Mouse (Mus musculus): ENCODE data around the gene Il1r1. TPM values are rescaled to one million over a fixed set of nuclear protein-coding genes. Genes with fewer than 3 reads are reported as not detected.

Gene Il1r1
- polyA plus RNA-seq, 1 experiment from 2014 or later = 11.7 TPM

DNA sequence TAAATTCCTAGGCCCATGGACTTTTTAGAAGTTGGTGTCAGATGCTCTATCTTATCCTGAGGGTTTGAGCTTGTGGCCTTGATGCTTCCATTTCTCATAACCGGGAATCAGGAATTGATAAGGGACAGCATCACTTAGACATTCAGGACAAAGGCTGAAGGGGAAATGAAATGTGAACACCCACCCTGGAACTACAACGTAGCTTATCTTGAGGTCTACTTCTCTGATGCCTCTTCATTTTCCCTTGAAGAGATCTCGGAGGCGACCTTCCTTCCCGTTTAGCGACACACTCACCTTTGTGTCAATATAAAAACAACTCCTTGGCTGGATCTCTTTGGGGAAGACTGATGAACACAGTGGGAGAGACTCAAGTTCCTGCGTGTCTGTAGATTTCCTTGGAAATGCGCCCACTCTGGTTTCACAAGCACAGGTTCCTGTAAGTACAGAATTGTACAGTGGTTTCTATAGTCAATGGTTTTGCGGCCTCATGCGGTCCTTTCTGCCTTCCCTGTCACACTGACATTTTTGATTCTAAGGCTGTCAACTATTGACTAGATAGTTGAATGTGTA lies 46.7 kb downstream of the Il1r1 start:
- 77% methylated on average over 10 of the region's 10 CpGs for WGBS
- no peak overlapping the region for H3K27ac ChIP-seq (ENCODE audit: low read length)

DNA sequence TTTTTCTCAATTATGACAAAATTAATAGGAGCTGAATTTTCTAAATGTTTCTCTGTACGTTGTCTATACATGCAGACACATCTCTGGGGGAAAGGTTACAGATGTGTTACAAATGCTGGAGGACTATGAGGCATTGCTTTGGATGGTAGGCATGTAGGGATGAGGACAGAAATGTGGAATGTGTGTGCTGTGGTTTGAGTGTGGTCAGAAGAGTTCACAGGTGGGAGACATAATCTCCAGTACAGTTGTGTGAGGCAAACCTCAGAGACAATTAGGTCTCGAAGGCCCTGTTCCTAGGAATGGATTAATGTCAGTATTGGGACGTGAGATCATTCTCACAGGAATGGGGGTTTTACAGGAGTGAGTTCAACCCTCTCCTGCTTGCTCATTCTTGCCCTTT lies 47.3 kb downstream of the Il1r1 start:
- no peaks in the 10 kb centered on the region for H3K36me3 ChIP-seq (ENCODE audit: control insufficient read depth, insufficient read depth, low read length)
- no peak overlapping the region for H3K9ac ChIP-seq (ENCODE audit: low read length)
- H3K4me2 ChIP-seq (ENCODE audit: low read depth, low read length) = no peak overlapping the region
- ATAC-seq (ENCODE audit: low read depth) = no peak
- no peak overlapping the region for H3K27ac ChIP-seq (ENCODE audit: low read length)
- H3K9me3 ChIP-seq (ENCODE audit: control insufficient read depth, low read length) = no peaks in the 10 kb centered on the region
- no peak overlapping the region for H3K4me3 ChIP-seq (ENCODE audit: low read length)
- WGBS = 75% methylated on average over 3 of the region's 3 CpGs
- H3K27me3 ChIP-seq (ENCODE audit: control insufficient read depth, insufficient read depth, low read depth, low read length) = no peaks in the 10 kb centered on the region
- H3K4me1 ChIP-seq (replicated peaks; ENCODE audit: control insufficient read depth, insufficient read depth, low read length) = peaks cover 22% of the 10 kb centered on the region

More for the DNA sequence above, 46.7 kb downstream of the Il1r1 start:
- H3K9me3 ChIP-seq (ENCODE audit: control insufficient read depth, low read length) = no peaks in the 10 kb centered on the region
- no peak for ATAC-seq (ENCODE audit: low read depth)
- peaks cover 25% of the 10 kb centered on the region for H3K4me1 ChIP-seq (replicated peaks; ENCODE audit: control insufficient read depth, insufficient read depth, low read length)
- no peak overlapping the region for H3K4me3 ChIP-seq (ENCODE audit: low read length)
- no peaks in the 10 kb centered on the region for H3K27me3 ChIP-seq (ENCODE audit: control insufficient read depth, insufficient read depth, low read depth, low read length)
- no peak overlapping the region for H3K4me2 ChIP-seq (ENCODE audit: low read depth, low read length)
- H3K9ac ChIP-seq (ENCODE audit: low read length) = no peak overlapping the region
- H3K36me3 ChIP-seq (ENCODE audit: control insufficient read depth, insufficient read depth, low read length) = no peaks in the 10 kb centered on the region

DNA sequence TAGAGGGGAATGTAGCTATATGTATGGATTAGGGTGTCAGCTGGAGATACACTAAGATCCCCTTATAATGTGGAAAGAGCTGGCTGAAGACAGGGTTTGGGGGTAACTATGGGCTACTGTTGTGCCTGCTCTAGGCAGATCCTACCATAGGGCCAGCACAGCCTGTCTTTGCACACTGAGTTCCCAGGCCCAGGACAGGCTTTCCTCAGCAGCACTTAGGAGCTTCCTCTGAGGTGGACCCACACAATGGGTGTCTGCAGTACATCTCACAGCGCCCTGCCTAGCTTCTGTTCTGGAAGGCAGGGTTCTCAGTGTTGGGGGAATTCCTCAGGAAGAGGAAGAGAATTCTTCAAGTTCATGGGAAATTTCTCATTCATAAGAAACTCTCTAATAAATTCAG lies 48.6 kb downstream of the Il1r1 start:
- no peaks in the 10 kb centered on the region for H3K9me3 ChIP-seq (ENCODE audit: control insufficient read depth, low read length)
- 73% methylated on average over 1 of the region's 1 CpGs for WGBS
- peaks cover 10% of the 10 kb centered on the region for H3K4me1 ChIP-seq (replicated peaks; ENCODE audit: control insufficient read depth, insufficient read depth, low read length)
- no peaks in the 10 kb centered on the region for H3K36me3 ChIP-seq (ENCODE audit: control insufficient read depth, insufficient read depth, low read length)
- ATAC-seq (ENCODE audit: low read depth) = 0 out of 2 replicates have a peak, but pooled peaks have one; percentile 40
- no peak overlapping the region for H3K4me2 ChIP-seq (ENCODE audit: low read depth, low read length)
- no peaks in the 10 kb centered on the region for H3K27me3 ChIP-seq (ENCODE audit: control insufficient read depth, insufficient read depth, low read depth, low read length)
- H3K27ac ChIP-seq (ENCODE audit: low read length) = no peak overlapping the region
- H3K4me3 ChIP-seq (ENCODE audit: low read length) = no peak overlapping the region
- H3K9ac ChIP-seq (ENCODE audit: low read length) = no peak overlapping the region

DNA sequence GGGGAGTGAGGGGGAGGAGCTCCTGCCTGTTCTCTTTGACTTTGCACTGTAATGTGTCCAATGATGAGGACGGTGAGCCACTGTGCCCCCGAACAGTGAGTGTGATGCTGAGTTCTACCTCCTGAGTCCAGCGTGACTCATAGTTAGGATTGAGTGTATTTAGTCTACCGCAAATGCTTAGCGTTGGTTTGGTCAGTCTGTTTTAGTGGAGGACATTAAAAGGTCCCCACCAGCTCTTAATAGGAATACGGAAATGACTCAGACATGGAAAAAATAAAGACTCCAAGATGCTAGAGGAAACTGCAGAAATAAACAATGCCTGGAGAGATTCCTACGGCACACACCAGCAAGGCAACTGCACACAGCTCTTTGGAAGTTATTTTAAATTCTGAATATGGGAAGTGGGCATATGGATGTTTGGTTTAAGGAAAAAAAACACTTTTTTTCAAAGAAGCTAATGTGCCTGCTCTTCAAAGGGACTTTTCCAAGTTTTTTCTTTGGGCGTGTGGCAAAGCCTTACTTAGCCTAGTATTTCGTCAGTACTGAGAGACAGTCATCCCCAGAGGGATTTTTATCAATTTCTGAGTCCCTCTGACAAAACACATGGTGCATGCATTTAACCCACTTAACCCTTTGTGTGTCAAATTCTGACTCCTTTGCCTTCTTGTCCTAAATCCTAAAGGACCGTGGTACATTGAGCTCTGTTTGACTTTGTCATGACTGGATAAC lies 50.6 kb downstream of the Il1r1 start:
- Histone ChIP-seq H3K4me1 (replicated peaks; ENCODE audit: control insufficient read depth, insufficient read depth, low read length) (peaks cover 17% of the 10 kb centered on the region), H3K9me3 (ENCODE audit: control insufficient read depth, low read length) (no peaks in the 10 kb centered on the region), H3K27me3 (ENCODE audit: control insufficient read depth, insufficient read depth, low read depth, low read length) (no peaks in the 10 kb centered on the region), H3K4me2 (ENCODE audit: low read depth, low read length) (no peak overlapping the region; the same call in 1 of the 2 replicates), H3K4me3 (ENCODE audit: low read length) (no peak overlapping the region), H3K36me3 (ENCODE audit: control insufficient read depth, insufficient read depth, low read length) (no peaks in the 10 kb centered on the region), H3K9ac (ENCODE audit: low read length) (no peak overlapping the region), H3K27ac (ENCODE audit: low read length) (peak overlapping the region; percentile 48; the same call in 1 of the 2 replicates)
- 43% methylated on average over 10 of the region's 10 CpGs for WGBS
- peak; percentile 47; the same call in 1 of the 2 replicates for ATAC-seq (ENCODE audit: low read depth)

DNA sequence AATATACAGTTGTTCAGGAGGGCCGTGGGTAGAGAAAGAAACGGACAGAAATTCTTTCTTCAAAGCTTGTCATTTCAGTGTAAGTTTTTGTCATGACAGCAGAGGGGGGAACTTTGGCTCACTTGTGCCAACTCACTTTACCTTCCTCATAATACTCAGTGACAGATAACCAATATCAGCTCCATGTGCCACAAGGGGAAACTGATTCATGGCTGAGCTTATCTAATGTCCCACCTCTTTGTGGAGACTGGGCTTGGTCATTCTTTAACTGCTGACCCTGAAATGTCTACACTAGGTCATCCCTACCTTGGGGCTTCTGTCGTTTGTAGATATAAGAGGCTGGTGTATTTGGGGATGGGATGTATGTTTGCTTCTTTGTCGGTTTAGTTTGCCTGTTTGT lies 53.1 kb downstream of the Il1r1 start:
- Histone ChIP-seq H3K4me3 (ENCODE audit: low read length) (no peak overlapping the region), H3K9ac (ENCODE audit: low read length) (no peak overlapping the region), H3K27ac (ENCODE audit: low read length) (no peak overlapping the region), H3K27me3 (ENCODE audit: control insufficient read depth, insufficient read depth, low read depth, low read length) (no peaks in the 10 kb centered on the region), H3K4me1 (replicated peaks; ENCODE audit: control insufficient read depth, insufficient read depth, low read length) (peaks cover 17% of the 10 kb centered on the region), H3K4me2 (ENCODE audit: low read depth, low read length) (no peak overlapping the region), H3K9me3 (ENCODE audit: control insufficient read depth, low read length) (no peaks in the 10 kb centered on the region), H3K36me3 (ENCODE audit: control insufficient read depth, insufficient read depth, low read length) (no peaks in the 10 kb centered on the region)
- no peak for ATAC-seq (ENCODE audit: low read depth)
- 77% methylated on average over 4 of the region's 4 CpGs for WGBS

DNA sequence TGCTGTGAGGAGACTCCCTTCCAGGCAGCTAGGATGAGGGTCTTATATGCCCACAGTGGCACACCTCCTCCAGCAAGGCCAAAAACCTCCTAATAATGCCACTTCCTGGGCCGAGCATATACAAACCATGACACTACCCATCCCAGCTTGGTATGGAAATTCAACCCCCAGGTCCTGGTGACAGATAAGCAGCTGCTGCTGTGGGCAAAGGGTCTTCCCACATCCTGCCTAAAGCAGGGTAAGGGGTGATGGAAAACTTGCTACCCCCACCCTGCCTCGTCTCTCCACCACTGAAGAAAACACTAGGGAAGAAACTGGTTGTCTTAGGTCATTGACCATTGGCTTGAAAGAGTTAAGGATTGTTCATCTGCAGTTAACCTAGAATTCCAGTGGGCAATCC lies 53.8 kb downstream of the Il1r1 start:
- WGBS = 79% methylated on average over 2 of the region's 2 CpGs
- ATAC-seq (ENCODE audit: low read depth) = no peak

DNA sequence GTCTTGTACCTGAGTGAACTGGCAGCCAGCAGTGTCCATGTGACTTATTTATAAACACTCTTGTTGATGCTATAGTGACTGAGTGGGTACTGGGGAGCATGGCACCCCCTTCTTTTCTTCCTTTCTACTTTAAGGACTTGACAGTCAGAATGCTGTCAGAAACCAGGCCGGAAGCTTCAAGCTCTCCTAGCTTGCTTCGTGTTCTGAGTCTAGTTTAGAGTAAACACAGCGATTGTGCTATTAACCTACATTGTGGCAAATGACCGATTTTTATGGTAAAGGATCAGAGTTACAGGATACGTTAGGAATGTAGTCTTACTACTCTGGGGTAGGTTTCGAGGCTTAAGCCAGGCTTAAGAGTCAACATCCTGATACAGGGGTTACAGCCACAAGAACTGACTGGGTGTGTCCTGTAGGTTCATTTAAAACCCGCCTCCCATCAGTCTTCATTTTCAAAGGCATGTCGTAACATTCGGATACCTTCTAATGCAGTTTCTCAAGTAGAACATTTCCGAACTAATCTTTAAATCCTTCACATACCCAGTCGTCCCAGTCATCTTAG lies 54.4 kb downstream of the Il1r1 start:
- Histone ChIP-seq H3K27me3 (ENCODE audit: control insufficient read depth, insufficient read depth, low read depth, low read length) (no peaks in the 10 kb centered on the region), H3K27ac (ENCODE audit: low read length) (peak overlapping the region; percentile 58; the same call in 1 of the 2 replicates), H3K4me3 (ENCODE audit: low read length) (no peak overlapping the region), H3K36me3 (ENCODE audit: control insufficient read depth, insufficient read depth, low read length) (no peaks in the 10 kb centered on the region), H3K4me2 (ENCODE audit: low read depth, low read length) (no peak overlapping the region), H3K9me3 (ENCODE audit: control insufficient read depth, low read length) (no peaks in the 10 kb centered on the region), H3K4me1 (replicated peaks; ENCODE audit: control insufficient read depth, insufficient read depth, low read length) (peaks cover 20% of the 10 kb centered on the region), H3K9ac (ENCODE audit: low read length) (no peak overlapping the region)
- peak; percentile 73 for ATAC-seq (ENCODE audit: low read depth)
- 53% methylated on average over 11 of the region's 11 CpGs for WGBS

More for the DNA sequence above, 53.8 kb downstream of the Il1r1 start:
- no peak overlapping the region for H3K4me3 ChIP-seq (ENCODE audit: low read length)
- H3K4me2 ChIP-seq (ENCODE audit: low read depth, low read length) = no peak overlapping the region
- H3K36me3 ChIP-seq (ENCODE audit: control insufficient read depth, insufficient read depth, low read length) = no peaks in the 10 kb centered on the region
- H3K27ac ChIP-seq (ENCODE audit: low read length) = peak overlapping the region; percentile 58
- H3K4me1 ChIP-seq (replicated peaks; ENCODE audit: control insufficient read depth, insufficient read depth, low read length) = peaks cover 17% of the 10 kb centered on the region
- no peaks in the 10 kb centered on the region for H3K9me3 ChIP-seq (ENCODE audit: control insufficient read depth, low read length)
- no peak overlapping the region for H3K9ac ChIP-seq (ENCODE audit: low read length)
- no peaks in the 10 kb centered on the region for H3K27me3 ChIP-seq (ENCODE audit: control insufficient read depth, insufficient read depth, low read depth, low read length)

DNA sequence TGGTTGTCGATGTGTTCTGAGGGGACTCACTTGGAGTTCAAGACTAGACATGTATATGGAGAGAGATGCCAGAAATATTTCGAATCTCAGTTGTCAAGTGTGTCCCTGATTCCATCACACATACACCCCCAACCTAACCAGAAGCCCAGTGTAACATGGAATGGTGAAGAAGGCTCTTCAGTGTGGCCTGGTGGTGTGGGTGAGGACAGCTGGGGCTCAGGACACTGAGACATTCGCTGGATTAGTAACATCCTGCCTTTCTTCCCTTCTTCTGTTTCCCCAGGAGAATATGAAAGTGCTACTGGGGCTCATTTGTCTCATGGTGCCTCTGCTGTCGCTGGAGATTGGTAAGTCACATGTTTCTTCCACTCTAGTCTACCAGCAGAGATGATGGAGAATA lies 57.1 kb downstream of the Il1r1 start:
- Histone ChIP-seq H3K9ac (ENCODE audit: low read length) (no peak overlapping the region), H3K4me3 (ENCODE audit: low read length) (no peak overlapping the region), H3K27me3 (ENCODE audit: control insufficient read depth, insufficient read depth, low read depth, low read length) (no peaks in the 10 kb centered on the region), H3K4me1 (replicated peaks; ENCODE audit: control insufficient read depth, insufficient read depth, low read length) (peaks cover 14% of the 10 kb centered on the region), H3K9me3 (ENCODE audit: control insufficient read depth, low read length) (no peaks in the 10 kb centered on the region), H3K36me3 (ENCODE audit: control insufficient read depth, insufficient read depth, low read length) (no peaks in the 10 kb centered on the region), H3K27ac (ENCODE audit: low read length) (no peak overlapping the region), H3K4me2 (ENCODE audit: low read depth, low read length) (no peak overlapping the region)
- WGBS = 72% methylated on average over 4 of the region's 4 CpGs
- ATAC-seq (ENCODE audit: low read depth) = no peak

DNA sequence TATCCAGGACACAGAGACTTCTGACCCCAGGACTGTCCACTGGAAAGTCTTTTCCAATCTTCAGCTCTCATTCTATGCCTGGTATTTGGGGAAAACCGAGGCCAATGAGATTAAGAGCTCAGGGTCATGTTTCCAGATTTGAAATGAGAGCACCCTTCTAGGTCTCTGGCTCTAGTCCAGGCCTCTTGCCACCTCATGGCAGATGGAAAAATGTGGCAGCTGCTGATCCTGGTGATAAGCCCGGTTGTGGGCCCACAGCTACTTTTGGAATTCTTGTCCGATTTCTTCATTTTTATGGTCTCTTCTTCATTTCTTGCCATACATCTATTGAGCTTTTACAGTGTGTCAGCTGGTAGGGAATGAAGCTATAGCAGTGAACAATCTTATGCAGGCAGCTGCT lies 57.5 kb downstream of the Il1r1 start:
- no peak overlapping the region for H3K9ac ChIP-seq (ENCODE audit: low read length)
- no peaks in the 10 kb centered on the region for H3K9me3 ChIP-seq (ENCODE audit: control insufficient read depth, low read length)
- no peak overlapping the region for H3K4me2 ChIP-seq (ENCODE audit: low read depth, low read length)
- ATAC-seq (ENCODE audit: low read depth) = no peak
- H3K27me3 ChIP-seq (ENCODE audit: control insufficient read depth, insufficient read depth, low read depth, low read length) = no peaks in the 10 kb centered on the region
- no peak overlapping the region for H3K4me3 ChIP-seq (ENCODE audit: low read length)
- H3K36me3 ChIP-seq (ENCODE audit: control insufficient read depth, insufficient read depth, low read length) = no peaks in the 10 kb centered on the region
- no peak overlapping the region for H3K27ac ChIP-seq (ENCODE audit: low read length)
- H3K4me1 ChIP-seq (replicated peaks; ENCODE audit: control insufficient read depth, insufficient read depth, low read length) = peaks cover 14% of the 10 kb centered on the region
- WGBS = 51% methylated on average over 3 of the region's 3 CpGs
